Mouse (Mus musculus): ENCODE results near the gene Car5a. TPM values are rescaled to one million over a fixed set of nuclear protein-coding genes. Genes with fewer than 3 reads are reported as not detected.

Gene Car5a
- total RNA-seq, 2 experiments from 2014 or later: not detected

- no peak for DNase-seq (ENCODE audit: low spot score in 2 of 2)
- intact Hi-C loops (cut with DNase I): no loop called here
These were observed 13.7 kb upstream of the Car5a start for GRCm38 (mm10) chr8:121958395-121958794.

DNA sequence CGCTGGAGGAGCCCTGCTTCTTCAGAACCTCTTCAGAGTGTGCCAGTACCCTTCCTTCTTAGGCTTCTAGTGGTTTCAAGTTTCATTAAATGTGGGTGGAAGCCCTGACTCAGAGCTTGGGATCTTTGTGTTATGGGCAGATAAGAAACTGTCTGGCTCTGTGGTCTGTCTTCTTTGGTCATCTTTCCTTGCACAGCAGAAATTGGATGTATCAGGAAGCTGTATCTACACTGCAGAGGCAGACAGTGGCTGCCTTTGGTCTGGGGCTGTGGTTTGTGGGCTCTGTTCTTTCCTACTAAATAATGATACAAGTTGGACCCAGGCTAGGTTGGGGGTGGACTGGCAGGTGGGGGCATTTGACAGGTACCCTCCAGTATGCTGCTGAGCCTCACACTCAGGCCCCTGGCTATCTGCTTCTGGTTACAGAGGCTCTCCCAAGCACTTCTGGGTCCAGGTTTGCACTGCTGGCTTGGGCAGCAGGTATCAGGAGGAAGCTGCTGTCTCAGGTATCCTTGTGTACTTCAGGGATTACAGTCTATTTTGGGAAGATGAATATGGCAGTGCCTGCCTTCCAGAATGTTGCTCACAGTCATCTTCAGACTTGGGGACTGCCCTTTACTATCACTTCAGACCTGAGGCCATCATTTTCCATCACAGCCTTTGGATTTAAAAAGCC is 11.3 kb upstream of the Car5a start:
- intact Hi-C loops (cut with DNase I): no loop called here
- DNase-seq (ENCODE audit: low spot score in 2 of 2): no peak

GRCm38 (mm10) chr8:121954981-121955555 is 10.4 kb upstream of the Car5a start:
- intact Hi-C loops (cut with DNase I): no loop called here
- no peak for DNase-seq (ENCODE audit: low spot score in 2 of 2)

- DNase-seq (ENCODE audit: low spot score in 2 of 2): no peak
- intact Hi-C loops (cut with DNase I): no loop called here
These were observed 9.3 kb upstream of the Car5a start for GRCm38 (mm10) chr8:121953821-121954545.

DNA sequence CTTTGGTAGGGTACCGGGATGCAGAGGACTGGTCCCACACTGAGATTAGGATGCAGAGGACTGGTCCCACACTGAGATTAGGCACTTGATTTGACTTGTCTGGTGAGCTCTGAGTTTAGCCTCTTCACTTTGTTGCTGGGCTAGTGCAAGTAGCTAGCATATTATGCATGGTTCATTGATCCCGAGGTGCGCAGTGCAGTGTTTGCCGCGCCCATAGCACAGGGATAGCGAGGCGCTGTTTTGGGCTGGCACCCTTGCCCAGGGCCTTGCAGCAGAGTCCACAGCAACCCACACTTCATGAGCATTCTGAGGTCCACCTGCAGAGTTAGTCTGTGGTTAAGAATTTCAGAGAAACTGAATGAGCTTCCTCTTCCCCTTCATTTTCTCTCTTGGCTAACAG is 8.1 kb upstream of the Car5a start:
- intact Hi-C loops (cut with DNase I): no loop called here
- no peak for DNase-seq (ENCODE audit: low spot score in 2 of 2)

DNA sequence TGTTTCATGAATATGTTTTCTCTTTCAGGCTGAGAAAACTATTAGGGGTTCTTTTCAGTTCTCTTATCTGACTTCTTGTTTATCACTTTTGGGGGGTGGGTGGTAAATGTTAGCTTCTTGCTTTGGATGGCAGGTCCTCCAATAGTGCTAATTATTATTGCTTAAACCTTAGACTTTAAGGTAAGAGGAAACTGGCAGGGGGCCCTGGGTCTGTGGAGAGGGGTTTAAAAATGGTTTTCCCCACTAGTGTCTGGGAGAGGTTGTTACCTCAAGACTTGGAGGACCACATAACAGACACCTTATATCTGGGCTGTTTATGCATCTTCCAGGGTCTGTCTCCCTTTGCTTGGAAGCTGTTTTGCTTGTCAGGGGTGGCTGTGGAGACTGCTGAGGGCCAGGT is 7.4 kb upstream of the Car5a start:
- intact Hi-C loops (cut with DNase I): no loop called here
- DNase-seq (ENCODE audit: low spot score in 2 of 2): no peak

DNA sequence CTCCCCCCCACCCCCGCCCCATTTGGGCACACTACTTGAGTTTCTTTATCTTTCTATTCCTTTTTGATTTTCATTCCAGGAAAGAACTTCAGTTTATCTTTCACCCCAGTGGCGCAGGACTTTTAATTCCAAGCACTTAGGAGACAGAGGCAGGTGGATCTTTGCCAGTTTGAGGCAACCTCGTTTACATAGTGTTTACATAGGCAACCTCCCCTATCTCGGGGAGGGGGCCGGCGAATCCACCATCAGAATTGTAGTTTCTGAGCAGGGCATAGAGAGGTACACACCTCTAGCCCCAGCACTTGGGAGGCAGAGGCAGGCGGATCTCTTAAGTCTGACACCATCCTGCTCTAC is 6.9 kb upstream of the Car5a start:
- no peak for DNase-seq (ENCODE audit: low spot score in 2 of 2)
- intact Hi-C loops (cut with DNase I): no loop called here

- DNase-seq (ENCODE audit: low spot score in 2 of 2): peak; percentile 55 to 57
- intact Hi-C loops (cut with DNase I): no loop called here
These were observed 6.3 kb upstream of the Car5a start for GRCm38 (mm10) chr8:121950749-121951655.

DNA sequence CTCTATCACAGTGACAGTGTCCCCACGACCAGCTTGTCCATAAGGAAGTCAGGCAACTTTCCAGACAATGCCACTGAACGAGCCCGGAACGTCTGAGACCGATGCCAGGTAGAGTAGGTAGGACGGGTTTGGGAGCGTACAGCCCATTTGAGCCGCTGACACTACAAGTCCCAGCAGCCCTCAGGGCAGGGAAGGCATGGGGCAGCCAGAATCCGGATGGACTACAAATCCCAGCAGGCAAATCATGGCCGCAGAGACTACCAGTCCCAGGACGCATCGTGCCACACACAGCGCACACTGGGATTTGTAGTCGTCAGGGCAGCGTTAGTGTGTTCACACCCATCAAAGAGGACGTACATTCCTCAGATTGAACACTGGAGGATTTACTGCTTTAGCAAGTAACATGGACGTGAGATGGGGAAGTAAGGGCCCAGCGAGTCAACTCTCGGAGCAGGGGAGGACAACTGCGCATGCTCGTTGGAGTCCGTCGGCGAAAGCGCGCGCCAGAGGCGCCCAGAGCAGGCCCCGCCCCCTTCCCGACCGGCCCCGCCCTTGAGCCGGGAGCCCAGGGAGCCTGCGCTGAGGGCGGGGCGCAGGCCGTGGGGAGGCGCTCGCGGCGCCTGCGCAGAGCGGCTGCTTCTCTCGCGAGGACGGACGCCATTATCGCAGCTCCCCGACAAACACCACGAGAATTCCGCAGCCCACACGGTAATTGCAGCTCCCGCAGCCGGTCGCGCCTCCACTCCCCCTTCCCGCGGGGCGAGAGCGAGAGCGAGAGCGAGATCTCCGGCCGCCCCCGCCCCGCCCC is 5.4 kb upstream of the Car5a start:
- intact Hi-C loops (cut with DNase I): no loop called here

DNA sequence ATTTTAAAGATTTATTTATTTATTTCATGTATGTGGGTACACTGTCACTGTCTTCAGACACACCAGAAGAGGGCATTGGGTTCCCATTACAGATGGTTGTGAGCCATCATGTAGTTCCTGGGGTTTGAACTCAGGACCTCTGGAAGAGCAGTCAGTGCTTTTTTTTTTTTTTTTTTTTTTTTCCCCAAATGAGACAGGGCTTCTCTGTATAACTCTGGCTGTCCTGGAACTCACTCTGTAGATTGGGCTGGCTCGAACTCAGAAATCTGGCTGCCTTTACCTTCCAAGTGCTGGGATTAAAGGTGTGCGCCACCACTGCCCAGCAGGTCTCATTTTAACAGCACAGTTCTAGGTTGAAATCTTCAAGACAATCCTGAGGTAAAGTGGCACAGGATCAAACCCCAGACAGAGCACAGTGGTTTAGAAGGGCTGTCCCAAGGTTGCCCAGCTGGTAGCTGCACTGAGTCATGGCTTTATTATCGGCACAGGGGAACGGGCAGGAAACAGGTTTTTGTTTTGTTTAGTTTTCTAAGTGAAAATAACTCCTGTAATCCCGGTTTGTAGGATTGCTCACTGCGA is 4.6 kb upstream of the Car5a start, which contains the start of gene Banp:
Gene Banp, plus strand, starts transcription at position 529 of the 579 bp plus-strand sequence.
- DNase-seq (ENCODE audit: low spot score in 2 of 2): no peak
- intact Hi-C loops (cut with DNase I): no loop called here

More for the DNA sequence above, 5.4 kb upstream of the Car5a start:
- DNase-seq (ENCODE audit: low spot score in 2 of 2): peak; percentile 98 to 99

DNA sequence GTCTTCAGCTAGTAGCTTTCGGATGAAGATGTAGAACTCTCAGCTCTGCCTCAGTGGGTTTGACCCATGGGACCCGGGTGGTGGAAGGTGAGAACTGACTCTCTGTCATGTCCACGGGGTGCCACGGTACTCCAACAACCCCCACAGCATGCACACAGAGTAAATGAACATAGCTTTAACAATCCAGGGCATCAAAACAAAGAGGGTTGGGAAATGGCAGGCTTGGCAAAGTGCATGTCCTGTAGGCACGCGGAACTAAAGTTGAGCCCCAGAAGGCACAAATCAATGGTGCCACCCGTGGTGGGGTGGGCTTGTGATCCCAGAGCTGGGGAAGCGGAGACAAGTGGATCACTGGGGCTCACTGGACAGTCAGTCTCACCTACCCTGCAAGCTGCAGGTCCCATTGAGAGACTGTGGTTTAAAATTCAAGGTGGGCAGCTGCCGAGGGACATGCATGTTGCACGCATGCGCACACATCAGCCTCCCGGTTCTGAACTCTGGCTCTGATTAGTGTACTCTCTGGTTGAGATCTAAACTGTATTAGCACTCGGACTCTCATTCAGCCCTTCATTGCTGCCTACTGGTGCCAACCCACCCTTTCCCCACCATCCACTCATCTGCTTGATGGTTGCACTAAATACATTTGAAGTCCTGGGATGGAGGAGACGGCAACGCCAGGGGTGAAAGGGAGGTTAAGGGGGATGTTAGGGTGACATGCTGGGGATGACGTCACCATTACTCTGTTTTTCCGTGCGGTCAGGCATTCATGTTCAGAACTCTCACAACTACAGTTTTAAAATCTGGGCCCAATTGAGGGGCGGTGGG is 3.8 kb upstream of the Car5a start:
- no peak for DNase-seq (ENCODE audit: low spot score in 2 of 2)
- intact Hi-C loops (cut with DNase I): no loop called here

GRCm38 (mm10) chr8:121947753-121948141 is 3.0 kb upstream of the Car5a start:
- peak; percentile 67 to 75 for DNase-seq (ENCODE audit: low spot score in 2 of 2)
- intact Hi-C loops (cut with DNase I): no loop called here

DNA sequence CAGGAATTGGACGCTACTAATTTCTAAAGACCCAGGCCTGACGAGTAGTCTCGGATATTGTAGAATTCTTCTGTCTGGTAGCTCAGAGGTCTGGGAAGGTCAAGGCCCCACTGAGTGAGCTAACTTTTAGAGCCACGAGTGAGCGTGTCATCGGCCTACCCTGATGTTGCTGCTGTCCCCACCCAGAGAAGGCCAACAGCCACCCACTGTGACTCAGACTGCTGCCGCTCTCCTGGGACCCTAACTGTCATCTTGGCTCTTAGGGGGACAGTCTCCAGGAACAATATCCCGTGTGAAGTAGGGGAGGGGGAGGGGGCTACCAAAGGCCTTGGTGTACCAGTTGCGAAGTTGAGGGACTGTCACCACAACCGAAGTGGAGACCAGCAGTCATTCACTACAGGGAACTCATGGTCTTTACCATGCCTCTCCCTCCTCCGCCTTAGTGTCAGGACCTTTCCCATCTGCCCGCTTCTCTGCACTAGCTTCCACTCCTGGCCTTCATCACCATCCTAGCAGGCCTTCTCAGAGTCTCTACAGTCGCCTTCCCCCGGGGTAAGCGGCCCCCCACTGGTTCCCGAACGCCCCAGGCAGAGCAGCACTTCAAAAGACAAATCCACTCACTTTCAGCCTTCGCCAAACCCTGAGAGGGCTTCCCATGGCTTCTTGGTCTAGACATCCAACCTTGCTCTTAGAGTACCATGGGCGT is 2.5 kb upstream of the Car5a start:
- intact Hi-C loops (cut with DNase I): no loop called here
- DNase-seq (ENCODE audit: low spot score in 2 of 2): no peak

GRCm38 (mm10) chr8:121946351-121946750 is 1.6 kb upstream of the Car5a start:
- intact Hi-C loops (cut with DNase I): no loop called here
- DNase-seq (ENCODE audit: low spot score in 2 of 2): no peak

DNA sequence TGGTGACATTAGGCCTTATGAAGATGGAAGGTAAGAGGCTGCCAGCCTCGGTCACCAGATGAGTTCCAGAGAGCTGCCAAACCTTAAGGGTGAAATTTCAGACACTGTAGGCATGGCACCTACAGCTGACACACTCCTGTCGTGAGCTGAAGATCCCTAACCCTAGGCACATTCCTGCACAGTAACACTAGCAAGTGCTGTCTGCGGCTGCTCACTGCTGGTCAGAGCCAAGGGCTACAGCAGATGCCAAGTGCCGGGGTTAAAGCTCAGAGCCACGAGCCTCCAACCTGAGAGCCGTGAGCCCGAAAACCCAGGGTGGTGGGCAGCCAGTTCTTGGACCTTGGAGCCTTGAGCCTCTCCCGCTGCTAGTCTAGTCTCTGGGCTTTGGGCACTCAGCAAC is 988 bp downstream of the Car5a start:
- DNase-seq (ENCODE audit: low spot score in 2 of 2): no peak
- intact Hi-C loops (cut with DNase I): no loop called here

- no peak for DNase-seq (ENCODE audit: low spot score in 2 of 2)
- intact Hi-C loops (cut with DNase I): no loop called here
These were observed 1.6 kb downstream of the Car5a start for GRCm38 (mm10) chr8:121943057-121943540.

DNA sequence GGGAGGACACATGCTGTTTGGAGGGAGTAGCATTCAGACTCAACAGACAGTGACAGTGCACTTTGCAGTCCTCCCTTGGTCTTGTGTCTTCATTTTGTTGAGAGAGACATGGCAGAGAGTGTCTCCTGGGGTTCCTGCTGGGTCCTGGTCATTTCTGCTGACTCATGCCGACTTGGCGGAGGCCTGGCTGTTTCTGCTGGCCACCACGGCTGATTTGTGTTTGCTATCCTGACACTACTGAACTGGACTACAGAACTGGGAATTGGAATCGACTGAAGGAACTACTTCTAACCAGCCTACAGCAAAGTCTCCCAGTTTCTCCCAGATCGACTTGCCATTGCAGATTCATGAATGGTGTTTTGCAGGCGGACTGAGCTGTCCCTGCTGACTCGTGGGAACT is 6.0 kb downstream of the Car5a start:
- no peak for DNase-seq (ENCODE audit: low spot score in 2 of 2)
- intact Hi-C loops (cut with DNase I): no loop called here

Measured in left cerebral cortex, postnatal 25 days (tissue).